Mouse (Mus musculus) brain, embryonic 14.5 days (tissue): ENCODE data around the gene Smyd4.

ENCODE experiments used
- CTCF ChIP-seq: fragments of 200-500 bp; IDR thresholded peaks from 2 replicates; pipeline ENCODE4 v1.5.1; 2012; ENCODE audit warnings: inconsistent platforms, mild to moderate bottlenecking, moderate library complexity, borderline replicate concordance; ENCODE audit not compliant: insufficient read depth, insufficient read length; ENCODE audit errors: extremely low read depth
- POLR2A ChIP-seq: fragments of 200-500 bp; IDR thresholded peaks from 2 replicates; pipeline ENCODE4 v1.6.1; 2012; ENCODE audit warnings: mild to moderate bottlenecking, inconsistent platforms, borderline replicate concordance; ENCODE audit not compliant: poor library complexity, insufficient read depth, insufficient read length, severe bottlenecking; ENCODE audit errors: extremely low read depth

DNA sequence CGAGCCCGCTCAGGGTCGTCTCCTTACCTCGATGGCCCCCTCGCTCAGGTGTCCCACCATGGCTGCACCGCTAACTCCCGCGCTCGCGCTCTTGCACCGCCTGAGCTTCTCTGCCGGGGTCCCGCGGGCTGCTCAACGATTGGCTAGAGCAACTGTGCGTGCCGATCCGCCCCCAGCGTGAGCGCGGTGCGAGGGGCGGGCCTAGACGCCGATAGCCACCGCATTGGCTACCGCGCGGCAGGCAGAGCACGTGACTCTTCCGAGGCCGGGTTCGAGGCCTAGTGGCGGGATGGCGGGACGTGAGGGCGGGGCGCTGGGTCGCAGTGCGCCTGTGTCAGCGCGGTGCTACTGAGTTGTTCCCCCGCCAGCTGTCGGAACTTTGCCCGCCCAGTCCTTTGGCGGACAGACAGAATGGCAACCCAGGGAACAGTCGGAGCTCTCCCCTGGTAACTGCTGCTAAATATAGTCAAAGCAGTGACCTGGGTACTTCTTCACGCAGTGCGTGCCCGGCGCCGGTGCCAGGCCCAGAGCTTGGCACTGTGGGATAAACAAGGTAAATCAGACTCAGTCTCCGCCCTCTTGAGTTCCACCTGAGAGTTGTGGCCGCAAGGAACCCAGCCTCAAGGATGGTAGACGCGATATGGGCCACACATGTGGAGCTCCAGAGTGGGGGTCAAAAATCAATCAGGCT, at the start of gene Smyd4, which contains the start of gene Rpa1:
- TF ChIP-seq CTCF (no peak), POLR2A (peak; percentile 31; the same call in 1 of the 2 replicates)
